Mouse (Mus musculus) cerebellum, adult 2 months (tissue): ENCODE results near the gene Khsrp. TPM values are rescaled to one million over a fixed set of nuclear protein-coding genes. Genes with fewer than 3 reads are reported as not detected.

Experiments used
- DNase-seq, 2 experiments: peaks; one replicate each; pipeline ENCODE4 v3.0.0; 2021
- H3K27ac ChIP-seq: fragments of 200-500 bp; 2 replicates; pipeline ENCODE4 v1.5.1; 2012; ENCODE audit warnings: low read length, control low read depth, inconsistent platforms; ENCODE audit not compliant: insufficient read depth
- H3K27me3 ChIP-seq: fragments of 200-500 bp; 2 replicates; pipeline ENCODE4 v1.6.1; 2012; ENCODE audit warnings: inconsistent platforms, mild to moderate bottlenecking, low read length, moderate library complexity; ENCODE audit not compliant: control insufficient read depth, insufficient read depth
- H3K4me1 ChIP-seq: fragments of 200-500 bp; 2 replicates; pipeline ENCODE4 v1.6.1; 2011; ENCODE audit warnings: low read length; ENCODE audit not compliant: control insufficient read depth, insufficient read depth
- H3K4me3 ChIP-seq: fragments of 200-500 bp; replicated peaks from 2 replicates; pipeline ENCODE3; 2011; ENCODE audit warnings: mild to moderate bottlenecking, low read depth, low read length, control low read depth; ENCODE audit not compliant: insufficient read depth
- CTCF ChIP-seq: fragments of 200-500 bp; IDR thresholded peaks from 2 replicates; pipeline ENCODE4 v1.5.1; 2011; ENCODE audit warnings: low read depth, mild to moderate bottlenecking, control low read depth, low read length, moderate library complexity, borderline replicate concordance; ENCODE audit not compliant: insufficient read depth
- POLR2A ChIP-seq: fragments of 200-500 bp; IDR thresholded peaks from 2 replicates; pipeline ENCODE4 v1.6.1; 2011; ENCODE audit warnings: low read length, control low read depth, borderline replicate concordance; ENCODE audit not compliant: insufficient read depth
- WGBS: fragments of 180-500 bp; shearing (Covaris S2); methylation state at CpG from one replicate; pipeline ENCODE4 v1.1.7; 2018; 5-methylcytosine and 5-hydroxymethylcytosine counted together
- polyA plus RNA-seq: library from polyadenylated mRNA; depleted of rRNA; stranded (reverse); fragments of >200 nt; gene quantifications from 2 replicates; pipeline ENCODE4 v1.2.3, GENCODE M21; 2012

The Khsrp gene
- polyA plus RNA-seq, 1 experiment: 67.7 TPM

GRCm38 (mm10) chr17:57027471-57027870, 3.9 kb downstream of the Khsrp start:
- no peak for DNase-seq
- Histone ChIP-seq H3K27me3 (no peaks in the 10 kb centered on the region), H3K4me3 (no peak overlapping the region), H3K27ac (no peak overlapping the region), H3K4me1 (peaks cover 8% of the 10 kb centered on the region)
- WGBS: 82% methylated on average over 4 of the region's 4 CpGs
- TF ChIP-seq POLR2A: no peak

DNA sequence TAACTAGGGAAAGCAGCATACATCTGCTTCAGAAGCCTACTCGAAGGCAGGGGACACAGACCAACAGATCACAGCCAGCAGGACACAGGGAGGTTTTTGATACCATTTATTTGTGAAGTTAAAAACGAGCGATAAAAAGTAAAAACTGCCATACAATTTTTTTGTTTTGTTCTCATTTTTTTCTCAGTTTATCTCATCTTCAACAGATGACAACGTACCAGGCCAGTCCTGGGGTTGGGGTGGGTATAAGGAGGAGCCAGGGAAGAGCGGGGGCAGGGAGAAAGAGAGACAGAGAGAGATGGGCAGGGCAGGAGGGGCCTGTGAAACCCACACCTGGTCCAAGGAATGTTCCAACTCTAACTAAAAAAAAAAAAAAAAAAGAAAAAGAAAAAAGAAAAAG, 10.4 kb downstream of the Khsrp start:
- no peak overlapping the region for H3K27ac ChIP-seq
- WGBS: 86% methylated on average over 5 of the region's 5 CpGs
- TF ChIP-seq CTCF (no peak), POLR2A (no peak)
- DNase-seq: no peak
- H3K27me3 ChIP-seq: no peaks in the 10 kb centered on the region
- no peak overlapping the region for H3K4me3 ChIP-seq
- no peaks in the 10 kb centered on the region for H3K4me1 ChIP-seq

DNA sequence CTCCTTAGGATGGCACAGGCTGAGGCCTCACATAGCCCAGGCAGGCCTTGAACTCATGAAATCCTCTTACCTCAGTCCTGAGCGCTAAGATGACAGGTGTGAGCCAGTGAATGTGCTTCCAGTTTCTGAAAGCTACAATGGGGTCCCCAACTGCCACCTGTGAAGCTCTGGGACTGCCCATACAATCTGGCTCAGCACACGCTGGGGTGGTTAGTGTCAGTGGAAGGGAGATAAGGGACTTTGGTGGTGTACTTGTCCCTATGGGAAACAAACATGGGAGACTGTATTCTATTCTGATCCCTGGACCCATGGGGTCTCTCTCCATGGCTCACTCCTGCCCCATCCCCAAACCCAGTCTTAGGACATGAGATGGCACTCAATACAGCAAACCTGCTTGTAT, 11.6 kb downstream of the Khsrp start:
- TF ChIP-seq POLR2A (no peak), CTCF (no peak)
- DNase-seq: no peak
- WGBS: 81% methylated on average over 2 of the region's 2 CpGs
- H3K27me3 ChIP-seq: no peaks in the 10 kb centered on the region
- no peaks in the 10 kb centered on the region for H3K4me1 ChIP-seq
- no peak overlapping the region for H3K27ac ChIP-seq
- H3K4me3 ChIP-seq: no peak overlapping the region

- DNase-seq: peak in 1 of 2 experiments; percentile 32
- Histone ChIP-seq H3K4me3 (peak overlapping the region; percentile 96), H3K4me1 (no peaks in the 10 kb centered on the region), H3K27ac (no peak overlapping the region), H3K27me3 (no peaks in the 10 kb centered on the region)
- WGBS: 59% methylated on average over 13 of the region's 13 CpGs
- TF ChIP-seq POLR2A (no peak), CTCF (no peak)
These were observed 19.0 kb downstream of the Khsrp start for GRCm38 (mm10) chr17:57012245-57012795.

DNA sequence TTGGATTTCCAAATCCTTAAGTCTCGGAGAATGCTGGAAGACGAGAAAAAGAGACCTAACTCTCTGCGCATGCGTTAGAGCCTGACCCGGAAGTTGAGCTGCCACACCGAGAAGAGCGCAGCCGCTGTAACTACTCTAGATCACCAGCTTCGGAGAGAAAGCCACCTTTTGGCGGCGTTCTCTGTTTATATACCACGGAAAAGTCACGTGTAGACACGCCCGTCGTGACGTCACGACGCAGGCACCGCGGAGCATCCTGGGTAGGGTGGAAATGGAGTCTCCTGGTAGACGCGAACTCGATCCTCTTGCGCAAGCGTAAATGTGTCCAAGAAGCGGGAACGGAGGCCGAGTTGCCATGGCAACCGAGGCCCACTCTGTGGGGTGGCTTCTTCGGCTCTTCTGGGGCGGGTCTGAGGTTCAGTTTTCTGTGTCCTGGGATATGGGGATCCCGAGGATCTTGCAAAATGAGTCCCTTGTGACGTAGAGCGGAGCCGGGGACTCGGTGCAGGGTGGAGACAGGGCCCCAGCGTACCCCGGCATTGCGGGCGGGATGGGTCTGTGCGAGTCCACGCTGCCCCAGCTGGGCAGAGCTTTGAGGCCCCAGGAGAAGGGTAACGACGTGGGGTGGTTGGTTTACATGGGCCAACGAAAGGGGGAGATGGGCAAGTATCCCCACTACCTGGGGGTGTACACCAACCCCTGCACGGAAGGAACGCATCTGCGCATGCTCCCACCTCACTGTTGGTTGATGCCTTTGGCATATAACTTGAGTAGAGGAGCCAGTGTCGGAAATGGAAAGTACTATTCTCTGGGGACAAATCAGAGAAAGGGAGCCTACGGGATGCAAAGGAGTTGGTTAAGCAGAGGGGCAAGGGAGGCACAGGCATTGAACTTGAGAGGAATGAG, 19.8 kb downstream of the Khsrp start, which contains the start of the genes Gtf2f1 and Gm17949:
Gtf2f1 (minus strand) TSS at position 53 of the 906 bp plus-strand sequence.
Gm17949 (plus strand) TSS at position 234 of the 906 bp plus-strand sequence.
- TF ChIP-seq CTCF (no peak), POLR2A (peak; percentile 99)
- under 1% methylated on average over 51 of the region's 51 CpGs for WGBS
- Histone ChIP-seq H3K4me1 (no peaks in the 10 kb centered on the region), H3K4me3 (peak within 1 kb of the TSS; percentile 96), H3K27me3 (no peaks in the 10 kb centered on the region), H3K27ac (peak within 1 kb of the TSS; percentile 69)
- peak; percentile 94 to 96 for DNase-seq

DNA sequence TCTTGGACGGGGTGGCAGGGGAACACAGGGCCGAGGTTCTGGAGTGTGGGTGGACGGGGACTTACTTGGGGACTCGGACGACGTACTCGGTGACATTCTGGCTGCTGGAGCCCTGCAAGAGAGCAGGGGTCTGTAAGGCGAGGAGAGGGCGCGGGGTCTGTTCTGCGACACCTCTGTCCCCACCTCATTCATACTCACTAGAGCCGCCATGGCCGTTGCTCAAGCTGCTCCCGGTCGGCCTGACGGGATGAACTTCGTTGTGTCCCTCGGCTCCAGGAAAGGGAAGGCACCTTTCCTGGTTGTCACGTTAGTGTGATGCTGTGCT, 20.4 kb downstream of the Khsrp start:
- Histone ChIP-seq H3K27ac (peak overlapping the region; percentile 12; the same call in 1 of the 2 replicates), H3K27me3 (no peaks in the 10 kb centered on the region), H3K4me1 (no peaks in the 10 kb centered on the region), H3K4me3 (peak overlapping the region; percentile 96)
- no peak for DNase-seq
- WGBS: under 1% methylated on average over 19 of the region's 19 CpGs
- TF ChIP-seq CTCF (no peak), POLR2A (no peak)

DNA sequence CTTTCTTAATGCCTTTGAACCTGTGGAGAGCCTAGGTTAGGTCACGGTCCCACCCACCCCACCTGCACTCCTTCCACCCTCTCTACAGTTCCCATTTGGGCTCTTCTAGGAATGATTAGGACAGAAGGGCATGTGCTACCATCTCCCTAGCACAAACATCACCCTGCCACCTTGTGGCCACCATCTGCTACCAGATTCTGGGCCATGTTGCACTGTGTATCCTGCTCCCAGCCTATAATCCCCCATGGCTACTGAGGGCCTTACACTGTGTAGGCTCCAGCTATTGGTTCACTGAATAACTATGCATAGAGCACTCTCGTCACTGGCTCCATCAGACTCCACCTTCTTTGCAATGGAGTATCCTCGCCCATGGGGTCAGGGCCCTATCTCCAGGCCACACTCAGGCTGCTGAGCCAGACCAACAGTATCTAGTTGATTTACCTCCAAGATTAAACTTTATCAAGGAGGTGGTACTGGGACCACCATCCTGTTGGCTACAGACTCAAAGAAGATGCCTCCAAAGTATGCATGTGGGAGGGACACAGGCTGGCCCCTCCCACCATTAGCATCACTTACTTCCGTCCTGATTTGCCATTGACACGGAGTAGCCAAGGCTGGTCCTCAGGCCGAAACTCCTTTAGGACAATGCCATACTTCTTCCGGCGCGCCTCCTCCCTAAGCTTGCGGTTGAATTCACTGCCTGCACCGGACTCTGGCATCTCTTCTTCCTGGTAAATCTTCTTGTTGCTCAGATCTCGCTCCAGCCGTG, 24.0 kb downstream of the Khsrp start:
- Histone ChIP-seq H3K27ac (no peak overlapping the region), H3K4me1 (no peaks in the 10 kb centered on the region), H3K27me3 (no peaks in the 10 kb centered on the region), H3K4me3 (no peak overlapping the region)
- TF ChIP-seq POLR2A: no peak
- TF ChIP-seq CTCF: peak; percentile 11; the same call in 1 of the 2 replicates
- 92% methylated on average over 13 of the region's 13 CpGs for WGBS
- no peak for DNase-seq
